Mouse (Mus musculus) lung, postnatal 4 days (tissue): Measurements from ENCODE around the gene Bcr.
A peak's percentile ranks its signal among the peaks of the same experiment; 100 is the strongest.

ENCODE experiments used
- DNase-seq, 2 experiments: peaks; one replicate each; pipeline ENCODE4 v3.0.0; 2021

Bcr gene

GRCm38 (mm10) chr10:75058761-75059395 lies 1.5 kb upstream of the Bcr start:
- peak in 1 of 2 experiments; percentile 27 for DNase-seq

DNA sequence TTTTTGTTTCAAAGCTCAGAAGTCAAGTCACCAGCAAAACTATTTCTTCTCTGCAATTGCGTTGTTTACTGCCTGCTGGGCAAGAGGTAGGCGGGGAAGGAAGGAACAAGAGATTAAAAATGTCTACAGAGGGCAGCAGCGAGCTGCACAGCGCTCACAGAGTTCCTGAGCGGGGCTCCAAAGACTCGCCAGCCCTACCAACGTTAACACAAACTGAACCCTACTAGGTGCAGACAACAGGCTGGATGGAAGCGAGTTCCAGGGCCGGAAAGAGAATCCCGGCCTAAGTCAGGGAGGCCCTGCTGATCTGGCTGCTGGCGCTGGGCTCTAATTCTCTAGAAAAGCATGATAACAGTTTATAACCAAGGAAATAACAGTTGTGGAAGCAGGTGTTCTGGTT lies 996 bp upstream of the Bcr start:
- peak; percentile 79 to 84 for DNase-seq

DNA sequence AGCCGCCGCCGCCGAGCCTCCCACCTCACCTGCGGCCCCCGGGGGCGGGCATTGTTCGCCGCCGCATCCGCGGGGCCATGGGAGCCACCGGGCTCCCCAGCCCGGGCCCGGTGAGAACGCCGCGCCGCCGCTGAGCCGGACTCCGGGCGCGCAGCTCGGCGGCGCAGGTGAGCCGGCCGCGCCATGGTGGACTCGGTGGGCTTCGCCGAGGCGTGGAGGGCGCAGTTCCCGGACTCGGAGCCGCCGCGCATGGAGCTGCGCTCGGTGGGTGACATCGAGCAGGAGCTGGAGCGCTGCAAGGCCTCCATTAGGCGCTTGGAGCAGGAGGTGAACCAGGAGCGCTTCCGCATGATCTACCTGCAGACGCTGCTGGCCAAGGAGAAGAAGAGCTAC lies 447 bp downstream of the Bcr start:
- DNase-seq: peak; percentile 33 to 35

DNA sequence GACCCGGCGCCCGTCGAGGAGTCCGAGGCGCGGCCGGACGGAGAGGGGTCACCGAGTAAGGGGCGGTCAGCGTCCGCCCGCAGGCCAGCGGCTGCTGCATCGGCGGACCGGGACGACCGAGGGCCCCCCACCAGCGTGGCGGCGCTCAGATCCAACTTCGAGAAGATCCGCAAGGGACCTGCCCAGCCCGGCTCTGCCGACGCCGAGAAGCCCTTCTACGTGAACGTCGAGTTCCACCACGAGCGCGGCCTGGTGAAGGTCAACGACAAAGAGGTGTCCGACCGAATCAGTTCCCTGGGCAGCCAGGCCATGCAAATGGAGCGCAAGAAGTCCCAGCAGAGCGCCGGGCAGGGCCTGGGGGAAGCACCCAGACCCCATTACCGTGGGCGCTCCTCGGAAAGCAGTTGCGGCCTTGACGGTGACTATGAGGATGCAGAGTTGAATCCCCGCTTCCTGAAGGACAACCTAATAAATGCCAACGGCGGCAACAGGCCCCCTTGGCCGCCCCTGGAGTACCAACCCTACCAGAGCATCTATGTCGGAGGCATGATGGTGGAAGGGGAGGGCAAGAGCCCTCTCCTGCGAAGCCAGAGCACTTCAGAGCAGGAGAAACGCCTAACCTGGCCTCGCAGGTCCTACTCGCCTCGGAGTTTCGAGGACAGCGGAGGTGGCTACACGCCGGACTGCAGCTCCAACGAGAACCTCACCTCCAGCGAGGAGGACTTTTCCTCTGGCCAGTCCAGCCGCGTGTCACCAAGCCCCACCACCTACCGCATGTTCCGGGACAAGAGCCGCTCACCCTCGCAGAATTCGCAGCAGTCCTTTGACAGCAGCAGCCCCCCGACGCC lies 1.2 kb downstream of the Bcr start:
- DNase-seq: peak; percentile 43 to 44

GRCm38 (mm10) chr10:75062189-75062561 lies 1.8 kb downstream of the Bcr start:
- DNase-seq: peak; percentile 77 to 82

DNA sequence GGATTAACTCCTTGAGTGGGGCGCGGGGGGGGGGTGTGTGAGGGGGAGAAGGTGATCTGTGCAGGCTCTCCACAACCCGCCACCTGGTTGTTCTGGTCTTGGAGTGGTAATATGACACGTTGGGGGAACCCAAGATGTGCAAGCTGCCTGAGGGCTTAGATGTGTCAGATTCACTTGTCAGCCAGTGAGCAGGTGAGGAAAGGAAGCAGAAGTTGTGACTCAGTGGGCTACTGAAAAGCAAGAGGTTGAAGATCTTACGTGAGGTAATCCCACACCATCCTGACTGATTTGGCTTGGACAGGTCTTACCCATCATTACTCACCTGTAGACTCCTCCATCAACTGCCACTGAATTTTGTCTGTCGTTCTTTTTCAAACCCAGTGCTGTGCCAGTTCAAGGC lies 2.2 kb downstream of the Bcr start:
- DNase-seq: no peak

- DNase-seq: no peak
These were observed 3.0 kb downstream of the Bcr start for GRCm38 (mm10) chr10:75063301-75063965.

- no peak for DNase-seq
These were observed 5.3 kb downstream of the Bcr start for GRCm38 (mm10) chr10:75065691-75066090.

DNA sequence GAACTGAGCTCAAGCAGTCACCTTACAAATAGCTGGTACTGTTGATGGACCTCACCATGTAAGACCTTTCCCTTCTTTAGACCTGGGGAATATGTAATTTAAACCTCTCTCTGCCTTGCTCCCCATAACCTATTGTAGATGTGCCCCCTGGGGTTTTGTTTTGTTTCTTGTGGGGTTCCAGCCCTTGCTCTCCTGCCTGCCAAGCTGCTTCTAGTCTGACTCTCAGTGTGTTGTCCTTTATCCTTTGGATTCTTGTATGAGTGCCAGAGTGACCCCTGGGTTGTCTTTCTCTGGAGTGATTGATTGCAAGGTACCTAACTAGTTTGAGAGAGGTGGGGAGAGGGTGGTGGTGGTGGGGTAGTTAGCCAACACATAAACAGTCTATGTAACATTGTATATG lies 7.1 kb downstream of the Bcr start:
- no peak for DNase-seq

DNA sequence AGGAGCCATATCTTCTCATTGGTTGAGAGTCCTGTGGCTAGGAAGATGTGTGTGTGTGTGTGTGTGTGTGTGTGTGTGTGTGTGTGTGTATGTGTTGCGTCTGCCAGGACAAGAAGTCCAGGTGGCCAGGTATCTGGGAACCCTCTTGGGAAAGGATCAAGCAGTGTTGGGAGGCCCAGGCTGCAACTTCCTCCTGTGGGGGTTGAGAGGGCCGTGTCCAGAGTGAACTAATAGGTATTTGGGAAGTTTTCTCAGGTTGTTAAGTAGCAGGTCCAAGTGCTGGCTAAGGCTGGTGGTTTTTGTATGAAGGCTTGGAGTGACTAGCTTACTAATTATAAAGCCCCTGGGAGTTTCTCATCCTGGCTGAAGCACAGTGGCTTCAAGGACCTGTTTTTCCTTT lies 7.7 kb downstream of the Bcr start:
- peak; percentile 28 to 58 for DNase-seq

DNA sequence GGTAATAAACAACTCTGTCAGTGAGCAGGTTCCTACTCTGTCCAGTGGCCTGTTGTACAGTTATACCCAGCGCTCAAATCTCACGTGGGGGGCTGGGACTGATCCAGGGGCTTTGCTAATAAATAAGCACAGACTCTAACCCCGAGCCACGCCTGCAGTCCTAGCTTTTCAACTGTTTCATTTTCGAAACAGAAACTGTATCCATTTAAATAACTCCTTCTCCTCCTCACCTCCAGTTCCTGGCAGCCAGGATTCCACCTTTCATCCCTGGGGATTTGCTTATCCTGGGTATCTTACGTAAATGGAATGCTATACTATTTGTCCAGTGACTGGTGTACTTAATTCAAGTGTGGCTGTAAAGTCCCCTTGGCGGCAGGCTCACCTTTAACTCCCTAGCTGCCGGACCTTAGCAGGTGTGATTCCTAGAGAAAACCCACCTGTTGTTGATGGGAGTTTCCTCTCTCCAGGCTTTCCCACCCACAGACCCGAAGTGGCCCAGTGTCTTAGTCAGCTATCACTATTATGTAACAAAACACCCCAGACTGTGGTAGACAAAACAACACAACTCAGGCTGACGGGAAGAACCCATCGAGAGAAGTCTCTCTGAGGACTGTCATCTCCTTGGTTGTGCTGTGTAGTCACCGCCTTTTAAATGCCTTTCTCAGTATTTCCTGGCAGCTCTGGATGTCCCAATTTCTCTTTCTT lies 8.4 kb downstream of the Bcr start:
- DNase-seq: peak; percentile 44 to 54

DNA sequence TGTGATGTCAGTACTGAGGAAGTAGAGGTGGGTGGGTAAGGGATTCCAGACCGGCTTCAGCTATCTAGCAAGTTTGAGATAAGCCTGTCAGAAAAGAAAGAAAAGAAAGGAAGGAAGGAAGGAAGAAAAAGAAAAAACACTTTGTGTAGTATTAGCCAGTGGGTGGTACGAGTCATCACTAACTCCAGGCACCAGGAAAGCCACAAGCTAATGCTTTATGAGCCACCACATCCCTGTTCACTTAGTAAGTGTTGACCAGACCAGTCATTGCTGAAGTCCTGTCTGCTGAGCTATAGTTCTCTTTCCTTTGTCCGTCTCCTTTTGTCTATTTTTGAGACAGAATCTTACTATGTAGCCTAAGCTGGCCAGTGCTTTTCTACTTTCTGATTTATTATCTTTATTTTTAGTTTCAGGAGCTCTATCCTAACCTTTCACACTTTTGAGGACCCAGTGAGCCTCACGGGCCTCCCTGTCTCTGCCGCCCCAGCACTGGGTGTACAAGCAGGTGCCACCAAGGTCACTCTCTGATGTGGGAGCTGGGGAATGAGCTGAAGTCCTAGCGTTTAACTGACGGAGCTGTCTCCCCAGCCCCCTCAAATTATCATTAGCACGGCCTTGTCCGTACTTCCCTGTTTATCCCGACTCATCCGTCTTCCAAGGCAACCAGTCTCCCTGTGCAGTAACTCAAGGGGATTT lies 10.0 kb downstream of the Bcr start:
- no peak for DNase-seq

DNA sequence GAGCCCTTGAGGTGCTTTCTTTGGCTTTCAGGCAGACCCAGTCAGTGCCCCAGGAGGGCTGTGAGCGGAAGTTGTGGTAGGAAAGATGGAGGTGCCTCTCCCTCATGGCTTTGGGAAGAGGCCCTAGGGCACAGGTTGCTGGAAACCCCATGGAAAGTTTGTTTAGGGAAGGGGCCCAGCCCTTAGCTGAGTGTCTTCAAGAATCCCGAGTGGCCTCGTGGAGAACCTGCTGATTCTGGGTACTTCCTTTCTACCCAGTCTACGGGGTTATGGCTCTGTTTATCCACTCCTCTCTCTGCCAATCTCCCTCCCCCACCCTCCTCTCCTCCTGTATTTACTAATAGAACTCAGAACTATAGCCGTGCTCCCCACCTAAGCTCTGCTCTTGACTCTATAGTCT lies 15.3 kb downstream of the Bcr start:
- no peak for DNase-seq

- DNase-seq: no peak
These were observed 18.1 kb downstream of the Bcr start for GRCm38 (mm10) chr10:75078174-75079128.

GRCm38 (mm10) chr10:75085330-75085729 lies 24.9 kb downstream of the Bcr start:
- DNase-seq: no peak

- no peak for DNase-seq
These were observed 28.1 kb downstream of the Bcr start for GRCm38 (mm10) chr10:75088471-75088870.

DNA sequence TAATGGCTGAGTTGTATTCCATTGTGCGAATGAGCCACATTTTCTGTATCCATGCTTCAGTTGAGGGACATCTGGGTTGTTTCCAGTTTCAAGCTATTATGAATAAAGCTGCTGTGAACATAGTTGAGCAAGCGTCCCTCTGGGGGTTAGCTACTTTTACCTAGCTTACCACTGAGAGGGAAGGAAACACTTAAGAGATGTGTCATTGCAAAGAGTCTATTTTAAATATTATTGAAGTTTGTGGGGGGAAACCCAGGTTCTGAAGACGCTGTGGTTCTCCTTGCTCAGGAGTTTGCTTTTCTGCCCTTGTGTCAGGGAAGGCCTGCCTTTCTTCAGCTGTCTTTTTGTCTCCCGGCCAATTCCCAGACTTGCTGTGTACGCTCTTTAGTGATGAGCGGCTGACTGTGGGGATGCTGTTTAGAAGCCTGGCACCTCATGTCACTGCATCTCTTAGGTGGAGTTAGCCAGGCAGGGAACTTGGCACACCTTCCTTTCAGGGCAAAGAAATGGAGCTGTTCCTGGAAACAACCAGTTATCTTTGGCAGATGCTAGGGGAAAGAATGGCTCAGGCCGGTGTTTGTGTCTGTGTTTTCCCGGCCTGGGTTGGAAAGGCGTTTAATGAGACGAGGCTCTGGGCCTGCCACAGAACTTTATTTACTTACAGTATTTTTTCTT lies 31.2 kb downstream of the Bcr start:
- DNase-seq: peak in 1 of 2 experiments; percentile 34

DNA sequence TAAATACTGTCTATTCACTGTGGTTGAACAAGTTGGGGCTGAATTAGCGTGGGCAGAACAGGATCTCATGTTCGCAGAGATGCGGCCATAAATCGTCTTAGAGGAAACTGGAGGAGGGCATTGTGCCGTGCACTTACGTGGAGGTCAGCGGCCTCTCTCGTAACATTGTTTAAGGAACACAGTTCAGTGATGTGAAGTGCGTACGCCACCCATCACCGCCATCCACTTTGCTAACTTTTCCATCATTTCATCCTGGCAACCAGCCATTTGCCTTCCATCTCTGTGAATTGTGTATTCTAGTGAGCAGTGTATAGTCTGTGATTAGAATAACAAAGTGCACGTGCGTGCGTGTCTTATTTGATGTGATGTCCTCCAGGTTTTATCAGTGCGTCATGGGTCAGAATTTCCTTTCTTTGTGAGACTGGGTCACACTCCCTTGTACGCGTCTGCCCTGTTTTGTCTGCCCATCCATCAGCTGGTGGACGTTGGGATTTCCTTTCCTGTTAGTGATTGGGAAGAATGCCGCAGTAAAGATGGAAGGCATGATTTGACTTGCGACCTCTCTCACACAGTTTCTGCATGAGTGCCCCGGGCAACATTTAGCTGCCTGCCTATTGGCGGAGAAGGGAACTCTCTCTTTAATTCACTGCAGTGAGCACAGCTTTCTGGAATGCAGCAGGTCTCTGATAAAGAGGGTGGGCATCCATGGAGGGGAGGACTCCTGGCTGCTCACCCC lies 33.0 kb downstream of the Bcr start:
- peak; percentile 59 to 61 for DNase-seq

DNA sequence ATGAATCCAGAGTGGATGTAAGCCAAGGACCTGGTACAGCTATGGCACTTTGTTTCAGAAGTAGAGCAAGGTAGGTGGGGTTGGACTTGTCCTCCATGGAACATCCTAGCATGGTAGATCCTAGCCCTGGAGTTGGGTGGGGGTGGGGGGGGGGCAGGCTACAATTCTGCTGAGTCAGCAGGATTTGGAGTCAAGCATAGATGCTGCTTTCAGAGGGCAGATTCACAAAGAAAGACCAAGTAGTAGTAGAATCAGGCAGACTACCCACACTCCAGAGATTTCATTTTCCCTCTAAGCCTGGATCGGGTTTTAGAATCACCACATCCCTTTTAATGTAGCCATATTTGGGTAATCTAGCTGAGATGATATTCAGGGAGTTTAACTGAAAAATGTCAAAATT lies 33.9 kb downstream of the Bcr start:
- DNase-seq: no peak

DNA sequence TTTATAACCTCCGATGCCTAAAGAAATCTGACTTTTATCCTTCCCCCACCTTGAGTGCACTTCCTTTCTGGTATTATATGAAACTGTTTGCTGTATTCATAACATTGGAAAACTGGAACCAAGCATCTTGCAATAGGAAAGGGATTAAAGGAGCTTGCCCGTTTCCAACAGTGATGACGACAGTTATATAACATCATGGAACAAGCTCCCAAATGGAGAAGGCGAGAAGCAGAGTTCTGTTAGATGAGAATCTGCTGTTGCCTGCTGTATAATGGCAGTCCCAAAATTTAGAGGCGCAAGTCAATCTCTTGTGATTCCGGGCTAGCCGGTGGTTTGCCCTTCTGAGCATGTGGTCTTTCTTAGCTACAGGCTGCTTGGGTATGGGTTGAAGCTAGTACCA lies 34.8 kb downstream of the Bcr start:
- no peak for DNase-seq
